Mouse (Mus musculus) bone marrow macrophage, adult 2 months (primary cell): ENCODE data around the gene Sema4c. TPM values are rescaled to one million over a fixed set of nuclear protein-coding genes. Genes with fewer than 3 reads are reported as not detected.

Experiments
- H3K27ac ChIP-seq: 2 replicates; pipeline ENCODE4 v1.5.1; 2012; ENCODE audit warnings: low read depth, low read length; ENCODE audit not compliant: insufficient read depth
- H3K4me1 ChIP-seq: 2 replicates; pipeline ENCODE4 v1.6.1; 2012; ENCODE audit warnings: low read length; ENCODE audit not compliant: control insufficient read depth, insufficient read depth
- H3K4me3 ChIP-seq: 2 replicates; pipeline ENCODE4 v1.5.1; 2012; ENCODE audit warnings: mild to moderate bottlenecking, low read length, moderate library complexity; ENCODE audit not compliant: insufficient read depth
- CTCF ChIP-seq: IDR thresholded peaks from 2 replicates; pipeline ENCODE4 v1.5.1; 2012; ENCODE audit warnings: low read depth, mild to moderate bottlenecking, low read length, moderate library complexity
- POLR2A ChIP-seq: IDR thresholded peaks from 2 replicates; pipeline ENCODE4 v1.6.1; 2012; ENCODE audit warnings: mild to moderate bottlenecking, low read depth, low read length, borderline replicate concordance
- polyA plus RNA-seq: library from polyadenylated mRNA; stranded (reverse); fragments of >200 nt; gene quantifications from 2 replicates; pipeline ENCODE4 v1.2.4, GENCODE M21; 2012; ENCODE audit not compliant: missing spikeins, insufficient read depth, insufficient read length

The Sema4c gene
- polyA plus RNA-seq, 1 experiment: 2.4 TPM

DNA sequence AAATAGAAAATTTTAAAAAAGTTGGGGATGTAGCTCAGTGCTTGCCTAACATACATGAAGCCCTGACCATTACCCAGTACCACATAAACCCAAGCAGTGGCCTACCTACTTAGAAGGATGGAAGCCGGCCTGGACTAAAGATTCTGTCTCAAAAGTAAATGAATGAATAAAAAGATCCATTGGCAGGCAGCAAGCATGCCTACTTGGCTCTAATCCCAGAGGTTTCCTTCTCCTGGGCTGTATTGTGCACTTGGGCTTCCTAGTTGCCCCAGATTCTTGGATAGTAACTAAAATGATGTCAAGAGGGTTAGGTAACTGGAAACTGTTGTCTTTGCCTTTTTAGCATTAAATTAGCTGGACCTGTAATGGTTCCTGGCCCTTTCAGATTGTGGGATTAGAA, 44.8 kb downstream of the Sema4c start:
- Histone ChIP-seq H3K27ac (no peak overlapping the region), H3K4me1 (peaks cover 14% of the 10 kb centered on the region), H3K4me3 (peak overlapping the region; percentile 63)
- TF ChIP-seq POLR2A (no peak), CTCF (no peak)

- TF ChIP-seq POLR2A (no peak), CTCF (no peak)
- H3K4me1 ChIP-seq: peaks cover 16% of the 10 kb centered on the region
These were observed 45.2 kb downstream of the Sema4c start for GRCm38 (mm10) chr1:36512966-36513280.

GRCm38 (mm10) chr1:36512089-36512965, 45.8 kb downstream of the Sema4c start:
- H3K4me1 ChIP-seq: peaks cover 20% of the 10 kb centered on the region
- H3K27ac ChIP-seq: peak overlapping the region; percentile 57
- H3K4me3 ChIP-seq: peak overlapping the region; percentile 63
- TF ChIP-seq CTCF (no peak), POLR2A (no peak)

More at GRCm38 (mm10) chr1:36512966-36513280, 45.2 kb downstream of the Sema4c start:
- Histone ChIP-seq H3K4me3 (peak overlapping the region; percentile 63), H3K27ac (no peak overlapping the region)

GRCm38 (mm10) chr1:36511289-36512021, 46.7 kb downstream of the Sema4c start, which contains the start of gene Cnnm3:
Gene Cnnm3 (plus strand): TSS chr1:36511867.
- peak within 1 kb of the TSS; percentile 57 for H3K27ac ChIP-seq
- H3K4me3 ChIP-seq: peak within 1 kb of the TSS; percentile 63
- no peak for TF ChIP-seq POLR2A
- peak; percentile 57 for TF ChIP-seq CTCF
- peaks cover 21% of the 10 kb centered on the region for H3K4me1 ChIP-seq

GRCm38 (mm10) chr1:36508238-36508637, 49.9 kb downstream of the Sema4c start:
- peak overlapping the region; percentile 38; the same call in 1 of the 2 replicates for H3K27ac ChIP-seq
- peaks cover 18% of the 10 kb centered on the region for H3K4me1 ChIP-seq
- no peak overlapping the region for H3K4me3 ChIP-seq
- TF ChIP-seq CTCF (no peak), POLR2A (no peak)

DNA sequence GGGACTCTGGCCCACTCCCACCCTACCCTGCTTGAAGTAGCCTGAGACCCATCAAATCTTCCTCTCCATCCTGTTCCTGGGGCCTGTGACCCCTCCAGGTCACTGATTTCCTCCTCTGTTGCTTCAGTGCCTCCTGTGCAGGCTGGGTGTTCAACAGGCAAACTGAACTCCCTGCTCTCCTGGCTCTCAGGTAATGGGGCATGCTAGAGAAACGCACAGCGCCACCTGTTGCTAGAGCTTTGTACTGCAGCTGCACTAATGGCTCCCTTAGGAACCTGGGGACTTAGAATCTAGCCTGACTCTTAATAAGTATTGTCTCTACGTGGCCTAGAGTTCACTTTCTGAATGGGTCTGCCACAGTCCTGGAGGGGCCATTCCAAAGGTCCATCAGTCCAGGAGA, 56.9 kb downstream of the Sema4c start:
- H3K4me1 ChIP-seq: no peaks in the 10 kb centered on the region
- H3K4me3 ChIP-seq: no peak overlapping the region
- TF ChIP-seq CTCF (peak; percentile 81), POLR2A (no peak)
- H3K27ac ChIP-seq: no peak overlapping the region

Other genes with a start within 250 kb of the Sema4c start
- gene Kansl3, start 189.2 kb downstream of the Sema4c start, polyA plus RNA-seq: 23.1 and 27.1 TPM in 2 replicates
- gene Fer1l5, start 186.1 kb downstream of the Sema4c start, polyA plus RNA-seq: not detected in 2 replicates
- gene Lman2l, start 113.1 kb downstream of the Sema4c start, polyA plus RNA-seq: 38.9 and 40.8 TPM in 2 replicates
- 7.3 and 8.5 TPM in 2 replicates for gene Cnnm4, start 86.7 kb downstream of the Sema4c start, polyA plus RNA-seq
- gene Cnnm3, start 46.5 kb downstream of the Sema4c start, polyA plus RNA-seq: 19.9 and 22.9 TPM in 2 replicates
- 5.5 and 7.6 TPM in 2 replicates for gene Ankrd23, start 21.5 kb downstream of the Sema4c start, polyA plus RNA-seq
- 1.5 and 3.5 TPM in 2 replicates for gene Gm42417, start 18.9 kb downstream of the Sema4c start, polyA plus RNA-seq
- 6.2 and 6.8 TPM in 2 replicates for gene Ankrd39, start 10.9 kb downstream of the Sema4c start, polyA plus RNA-seq
- not detected in 2 replicates for gene Fam178b, start 124.8 kb upstream of the Sema4c start, polyA plus RNA-seq
- gene Cox5b, start 133.1 kb upstream of the Sema4c start, polyA plus RNA-seq: 491 and 523 TPM in 2 replicates
- gene 4933424G06Rik, start 151.8 kb upstream of the Sema4c start, polyA plus RNA-seq: not detected in 2 replicates
- 41.9 and 43.7 TPM in 2 replicates for gene Actr1b, start 156.1 kb upstream of the Sema4c start, polyA plus RNA-seq
- gene Zap70, start 203.4 kb upstream of the Sema4c start, polyA plus RNA-seq: not detected in 2 replicates